Mouse (Mus musculus) CH12.LX (cell line): ENCODE results near the gene Lrrc73. TPM values are rescaled to one million over a fixed set of nuclear protein-coding genes. Genes with fewer than 3 reads are reported as not detected.

Source experiments
- DNase-seq: peaks from one replicate; pipeline ENCODE4 v3.0.0-alpha.2; 2013; ENCODE audit errors: extremely low read depth
- H3K27ac ChIP-seq: 2 replicates; pipeline ENCODE4 v1.5.1; 2012; ENCODE audit warnings: low read depth, mild to moderate bottlenecking, control low read depth, moderate library complexity; ENCODE audit not compliant: insufficient read depth
- H3K27me3 ChIP-seq: replicated peaks from 2 replicates; pipeline ENCODE3; 2012; ENCODE audit warnings: inconsistent platforms
- H3K36me3 ChIP-seq, 2 experiments: replicated peaks in 1 of 2; 2 replicates each; pipeline versions ENCODE3 to v1.6.1; 2012; ENCODE audit warnings: inconsistent platforms in 1 of 2, low read length in 1 of 2, mild to moderate bottlenecking in 1 of 2, mixed read lengths in 1 of 2, moderate library complexity in 1 of 2; ENCODE audit not compliant: control insufficient read depth in 1 of 2, insufficient read depth in 1 of 2
- H3K4me1 ChIP-seq, 2 experiments: 2 replicates each; pipeline ENCODE4 v1.6.1; 2012; ENCODE audit warnings: inconsistent platforms in 1 of 2, moderate library complexity in 1 of 2; ENCODE audit not compliant: insufficient read depth in 2 of 2, control insufficient read depth in 1 of 2
- H3K4me2 ChIP-seq: 2 replicates; pipeline ENCODE4 v1.6.1; 2012; ENCODE audit warnings: low read depth, mild to moderate bottlenecking, control low read depth; ENCODE audit not compliant: poor library complexity, insufficient read depth, severe bottlenecking
- H3K4me3 ChIP-seq, 3 experiments: fragments of 150-350 bp in 1 of 3; sonication (generic) in 1 of 3; replicated peaks in 1 of 3; 2 replicates each; pipeline versions ENCODE3 to v1.5.1; 2011 to 2012; ENCODE audit warnings: low read depth in 2 of 3, low read length in 2 of 3, mild to moderate bottlenecking in 2 of 3, moderate library complexity in 2 of 3, control low read depth in 1 of 3, improper control_type of control experiment in 1 of 3, inconsistent platforms in 1 of 3, mixed read lengths in 1 of 3; ENCODE audit not compliant: poor library complexity in 1 of 3
- H3K79me2 ChIP-seq: replicated peaks from 2 replicates; pipeline ENCODE4 v1.6.1; 2012; ENCODE audit warnings: mild to moderate bottlenecking, moderate library complexity; ENCODE audit not compliant: control insufficient read depth, poor library complexity, insufficient read depth, severe bottlenecking; ENCODE audit errors: extremely low read depth
- H3K9ac ChIP-seq: 2 replicates; pipeline ENCODE4 v1.6.1; 2012; ENCODE audit warnings: low read depth, mild to moderate bottlenecking, control low read depth, moderate library complexity; ENCODE audit not compliant: insufficient read depth
- H3K9me3 ChIP-seq: replicated peaks from 2 replicates; pipeline ENCODE3; 2012; ENCODE audit warnings: low read length, inconsistent platforms, mixed read lengths
- CHD1 ChIP-seq: IDR thresholded peaks from 2 replicates; pipeline ENCODE4 v1.6.1; 2012; ENCODE audit warnings: low read depth, low read length, improper control_type of control experiment, inconsistent platforms
- EP300 ChIP-seq: IDR thresholded peaks from 2 replicates; pipeline ENCODE4 v1.6.1; 2011; ENCODE audit warnings: low read length, improper control_type of control experiment
- IRF4 ChIP-seq: IDR thresholded peaks from 2 replicates; pipeline ENCODE4 v1.6.1; 2014; ENCODE audit warnings: low read depth, mild to moderate bottlenecking, inconsistent platforms, low read length, improper control_type of control experiment
- JUND ChIP-seq: conservative IDR thresholded peaks from 2 replicates; pipeline ENCODE4 v1.6.1; 2011; ENCODE audit warnings: low read depth, low read length, improper control_type of control experiment
- KAT2A ChIP-seq: IDR thresholded peaks from 2 replicates; pipeline ENCODE4 v1.6.1; 2012; ENCODE audit warnings: low read length, improper control_type of control experiment, inconsistent platforms; ENCODE audit not compliant: insufficient replicate concordance
- MAZ ChIP-seq: IDR thresholded peaks from 2 replicates; pipeline ENCODE4 v1.6.1; 2012; ENCODE audit warnings: low read depth, mild to moderate bottlenecking, inconsistent platforms, low read length, improper control_type of control experiment, moderate library complexity
- MEF2A ChIP-seq: IDR thresholded peaks from 2 replicates; pipeline ENCODE4 v1.6.1; 2014; ENCODE audit warnings: low read depth, mild to moderate bottlenecking, inconsistent platforms, low read length, improper control_type of control experiment, borderline replicate concordance
- MXI1 ChIP-seq: IDR thresholded peaks from 2 replicates; pipeline ENCODE4 v1.6.1; 2011; ENCODE audit warnings: mild to moderate bottlenecking, low read depth, low read length, improper control_type of control experiment
- NELFE ChIP-seq: IDR thresholded peaks from 2 replicates; pipeline ENCODE4 v1.6.1; 2011; ENCODE audit warnings: low read depth, low read length, improper control_type of control experiment
- NRF1 ChIP-seq: IDR thresholded peaks from 2 replicates; pipeline ENCODE4 v1.6.1; 2014; ENCODE audit warnings: low read depth, mild to moderate bottlenecking, inconsistent platforms, low read length, improper control_type of control experiment, moderate library complexity
- PAX5 ChIP-seq: IDR thresholded peaks from 2 replicates; pipeline ENCODE4 v1.6.1; 2012; ENCODE audit warnings: low read length, inconsistent platforms, mixed read lengths
- POLR2A ChIP-seq: IDR thresholded peaks from 2 replicates; pipeline ENCODE4 v1.6.1; 2011; ENCODE audit warnings: low read depth, mild to moderate bottlenecking, improper control_type of control experiment, low read length
- POLR2AphosphoS2 ChIP-seq: IDR thresholded peaks from 2 replicates; pipeline ENCODE4 v1.6.1; 2011; ENCODE audit warnings: low read depth, low read length, improper control_type of control experiment
- RAD21 ChIP-seq: IDR thresholded peaks from 2 replicates; pipeline ENCODE4 v1.6.1; 2011; ENCODE audit warnings: low read depth, mild to moderate bottlenecking, low read length, improper control_type of control experiment, moderate library complexity
- TBP ChIP-seq: conservative IDR thresholded peaks from 2 replicates; pipeline ENCODE4 v1.6.1; 2011; ENCODE audit warnings: low read depth, low read length, improper control_type of control experiment
- TCF12 ChIP-seq: IDR thresholded peaks from 2 replicates; pipeline ENCODE4 v1.6.1; 2014; ENCODE audit warnings: low read depth, mild to moderate bottlenecking, inconsistent platforms, low read length, improper control_type of control experiment
- UBTF ChIP-seq: IDR thresholded peaks from 2 replicates; pipeline ENCODE4 v1.6.1; 2012; ENCODE audit warnings: low read depth, mild to moderate bottlenecking, inconsistent platforms, low read length, improper control_type of control experiment, moderate library complexity
- USF1 ChIP-seq: IDR thresholded peaks from 2 replicates; pipeline ENCODE4 v1.6.1; 2014; ENCODE audit warnings: low read depth, mild to moderate bottlenecking, inconsistent platforms, low read length, improper control_type of control experiment
- ZC3H11A ChIP-seq: IDR thresholded peaks from 2 replicates; pipeline ENCODE4 v1.6.1; 2012; ENCODE audit warnings: low read depth, mild to moderate bottlenecking, inconsistent platforms, low read length, improper control_type of control experiment
- ZKSCAN1 ChIP-seq: IDR thresholded peaks from 2 replicates; pipeline ENCODE4 v1.6.1; 2012; ENCODE audit warnings: low read depth, inconsistent platforms, low read length, improper control_type of control experiment, borderline replicate concordance
- ZMIZ1 ChIP-seq: IDR thresholded peaks from 2 replicates; pipeline ENCODE4 v1.6.1; 2012; ENCODE audit warnings: low read depth, mild to moderate bottlenecking, inconsistent platforms, low read length, improper control_type of control experiment
- dilution Hi-C: fragments of 300-500 bp; cut with MboI; formaldehyde crosslinking; loops from 2 replicates; pipeline ENCODE4 v1.14.3; 2020; ENCODE audit warnings: low sequenced_read_pairs; ENCODE audit not compliant: extremely low pct_unique_long_range_greater_than_20kb, extremely low pct_ligation_motif_present
- in situ Hi-C: fragments of 300-500 bp; cut with MboI; formaldehyde crosslinking; loops from 3 replicates; pipeline ENCODE4 v1.14.3; 2019; ENCODE audit warnings: low sequenced_read_pairs, low pct_ligation_motif_present, low pct_unique_long_range_greater_than_20kb, mixed read lengths
- polyA plus RNA-seq: library from polyadenylated mRNA; unstranded; fragments of >175 nt; gene quantifications from 2 replicates; pipeline ENCODE4 v1.2.1, GENCODE M21; 2012; ENCODE audit warnings: low read depth; ENCODE audit not compliant: insufficient read length
- total RNA-seq, 2 experiments: library from RNA; depleted of rRNA; stranded (reverse); fragments of 300-350 nt in 1 of 2; fragments of >200 nt in 1 of 2; gene quantifications; 2 replicates each; pipeline ENCODE4 v1.2.3; 2012 to 2014

The Lrrc73 gene
- total and polyA plus RNA-seq, 3 experiments: 1.8 to 4.0 (median 3.6) TPM

DNA sequence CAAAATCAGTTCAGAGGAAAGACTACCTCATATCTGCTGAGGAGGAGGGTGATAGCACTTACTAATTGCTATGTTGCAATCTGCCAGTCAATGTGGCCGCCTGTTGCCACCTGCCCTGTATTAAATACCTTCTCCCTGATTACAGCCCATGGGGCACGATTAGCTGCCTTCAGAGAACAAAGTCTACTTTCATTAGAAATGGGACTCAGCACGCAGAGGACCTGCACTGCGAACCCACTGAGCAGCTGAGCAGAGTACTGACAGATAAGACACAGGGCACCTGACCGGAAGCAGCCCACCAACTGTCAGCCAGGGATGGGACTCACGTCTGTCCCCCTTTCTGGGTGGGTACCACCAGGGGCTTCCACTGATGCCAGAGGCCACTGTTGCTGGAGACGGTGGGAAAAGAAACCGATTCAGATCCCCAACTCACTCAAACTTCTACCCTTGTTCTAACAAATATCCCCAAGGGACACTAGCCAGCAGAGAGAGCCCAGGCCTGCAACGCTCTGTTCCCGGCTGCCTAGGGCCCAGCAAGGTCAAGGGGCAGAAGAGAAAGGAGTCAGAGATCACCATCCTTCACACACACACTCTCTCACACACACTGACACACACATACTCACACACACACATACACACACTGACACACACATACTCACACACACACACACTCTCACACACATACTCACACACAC is 14.8 kb downstream of the Lrrc73 start:
- Histone ChIP-seq H3K9me3 (no peaks in the 10 kb centered on the region), H3K4me2 (no peak overlapping the region), H3K4me3 (no peak overlapping the region), H3K4me1 (peaks cover 0 to 2% of the 10 kb centered on the region in 2 experiments; a peak in 1 of 4 replicates), H3K27me3 (no peaks in the 10 kb centered on the region)
- DNase-seq: no peak
- dilution Hi-C loops: no loop called here
- TF ChIP-seq MXI1 (no peak), ZMIZ1 (no peak), NELFE (no peak), POLR2AphosphoS2 (no peak), NRF1 (no peak), PAX5 (no peak), EP300 (no peak), MEF2A (no peak), TCF12 (no peak), ZC3H11A (no peak), JUND (no peak), CHD1 (no peak), KAT2A (no peak), TBP (no peak)
- TF ChIP-seq, all 38 proteins: peak for 0
- Histone ChIP-seq H3K79me2 (no peaks in the 10 kb centered on the region), H3K27ac (no peak overlapping the region), H3K36me3 (peaks cover 57 to 98% of the 10 kb centered on the region in 2 experiments), H3K9ac (no peak overlapping the region)
- in situ Hi-C loops: loop anchor here (5.0 kb wide), 1 partner anchor 119 kb away; no protein-coding TSS in a partner anchor

DNA sequence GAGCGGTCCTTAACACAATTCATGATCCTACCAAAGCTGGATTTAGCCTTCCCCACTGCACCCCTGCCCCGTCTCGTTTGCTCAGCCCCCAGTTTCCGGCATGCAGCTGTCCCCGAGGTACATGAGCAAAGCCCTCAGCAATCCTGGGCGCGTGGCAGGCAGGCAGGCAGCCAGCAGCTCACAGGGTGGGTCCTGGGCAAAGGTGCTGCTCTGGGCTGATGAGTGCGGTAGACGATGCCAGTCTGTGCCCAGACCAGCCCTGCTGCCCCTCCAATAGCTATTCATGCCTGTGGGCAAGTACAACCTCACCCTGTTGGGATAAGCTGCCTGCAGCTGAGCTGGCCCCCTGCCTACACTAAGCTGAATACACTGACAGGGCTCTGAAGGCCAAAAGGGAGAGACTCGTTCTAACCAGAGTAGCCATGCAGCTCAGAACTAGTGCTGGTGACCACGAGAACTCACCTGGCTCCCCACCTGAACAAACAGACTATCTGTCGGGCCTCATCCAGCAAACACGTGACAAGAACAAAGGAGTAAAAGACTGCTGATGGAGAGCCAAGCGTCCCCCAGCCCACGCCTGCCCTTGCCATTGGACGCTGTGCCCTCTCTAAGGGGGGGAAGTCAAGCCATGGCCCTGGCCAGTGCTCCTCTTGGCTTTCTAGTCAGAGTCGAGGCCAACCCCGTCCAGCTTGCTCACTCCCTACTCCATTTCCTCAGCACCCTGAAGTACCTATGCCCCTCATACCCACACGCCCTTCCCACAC is 16.6 kb downstream of the Lrrc73 start:
- peaks cover 50 to 97% of the 10 kb centered on the region in 2 experiments for H3K36me3 ChIP-seq
- dilution Hi-C loops (no loop called here), in situ Hi-C loops (loop anchor here (5.0 kb wide), 1 partner anchor 117 kb away; no protein-coding TSS in a partner anchor)
- H3K4me2 ChIP-seq: no peak overlapping the region
- TF ChIP-seq USF1: no peak
- no peak for TF ChIP-seq POLR2A
- no peak for TF ChIP-seq JUND
- TF ChIP-seq MAZ: no peak
- TF ChIP-seq NRF1: no peak
- TF ChIP-seq TBP: no peak
- no peak for TF ChIP-seq MEF2A
- TF ChIP-seq RAD21: no peak
- TF ChIP-seq ZMIZ1: no peak
- TF ChIP-seq UBTF: no peak
- TF ChIP-seq NELFE: no peak
- TF ChIP-seq EP300: no peak
- TF ChIP-seq IRF4: no peak
- TF ChIP-seq ZKSCAN1: no peak
- H3K79me2 ChIP-seq: no peaks in the 10 kb centered on the region
- H3K9ac ChIP-seq: no peak overlapping the region
- H3K27me3 ChIP-seq: no peaks in the 10 kb centered on the region
- peaks cover 0 to 2% of the 10 kb centered on the region in 2 experiments; a peak in 1 of 4 replicates for H3K4me1 ChIP-seq
- no peak for DNase-seq
- H3K9me3 ChIP-seq: no peaks in the 10 kb centered on the region
- no peak overlapping the region for H3K4me3 ChIP-seq
- no peak overlapping the region for H3K27ac ChIP-seq
